Mouse (Mus musculus): ENCODE results near the gene Prss2. TPM values are rescaled to one million over a fixed set of nuclear protein-coding genes. Genes with fewer than 3 reads are reported as not detected.
"Not testable (repeated sequence)": the region's sequence is repeated elsewhere in the genome, so short reads cannot be mapped to it uniquely, and the experiment has no call there.

Gene Prss2
- total RNA-seq, 2 experiments from 2014 or later = not detected

- peak; percentile 57 for ATAC-seq (replicated peaks; ENCODE audit: poor library complexity)
Measured at GRCm38 (mm10) chr6:41554295-41555169, 32.9 kb downstream of the Prss2 start.

GRCm38 (mm10) chr6:41556389-41556788 is 34.8 kb downstream of the Prss2 start:
- no peak for ATAC-seq (replicated peaks; ENCODE audit: poor library complexity)

GRCm38 (mm10) chr6:41557468-41557867 is 35.9 kb downstream of the Prss2 start:
- peak; percentile 66 for ATAC-seq (replicated peaks; ENCODE audit: poor library complexity)

GRCm38 (mm10) chr6:41558271-41558670 is 36.7 kb downstream of the Prss2 start:
- ATAC-seq (replicated peaks; ENCODE audit: poor library complexity) = peak; percentile 63

- ATAC-seq (replicated peaks; ENCODE audit: poor library complexity) = no peak
Measured at GRCm38 (mm10) chr6:41559331-41559730, 37.7 kb downstream of the Prss2 start.

GRCm38 (mm10) chr6:41560273-41560672 is 38.7 kb downstream of the Prss2 start:
- ATAC-seq (replicated peaks; ENCODE audit: poor library complexity) = no peak

GRCm38 (mm10) chr6:41562598-41562997 is 41.0 kb downstream of the Prss2 start:
- no peak for ATAC-seq (replicated peaks; ENCODE audit: poor library complexity)

GRCm38 (mm10) chr6:41563104-41563951 is 41.7 kb downstream of the Prss2 start:
- not testable (repeated sequence) for ATAC-seq (replicated peaks; ENCODE audit: poor library complexity)

GRCm38 (mm10) chr6:41565261-41565660 is 43.7 kb downstream of the Prss2 start:
- no peak for ATAC-seq (replicated peaks; ENCODE audit: poor library complexity)

GRCm38 (mm10) chr6:41566965-41567364 is 45.4 kb downstream of the Prss2 start:
- ATAC-seq (replicated peaks; ENCODE audit: poor library complexity) = no peak

- no peak for ATAC-seq (replicated peaks; ENCODE audit: poor library complexity)
Measured at GRCm38 (mm10) chr6:41569078-41569477, 47.5 kb downstream of the Prss2 start.

Other genes with a start within 250 kb of the Prss2 start
- gene Try4, start 219.5 kb upstream of the Prss2 start, total RNA-seq (2015) = not detected in 2 replicates
- not detected in 2 replicates for gene Try4, start 219.5 kb upstream of the Prss2 start, total RNA-seq (2017)
- not detected in 2 replicates for gene Try5, start 204.9 kb upstream of the Prss2 start, total RNA-seq (2015)
- not detected in 2 replicates for gene Try5, start 204.9 kb upstream of the Prss2 start, total RNA-seq (2017)
- gene Try10, start 167.7 kb upstream of the Prss2 start, total RNA-seq (2015) = 0.22 TPM in 1 of 2 replicates, not detected in the other
- not detected in 2 replicates for gene Try10, start 167.7 kb upstream of the Prss2 start, total RNA-seq (2017)
- not detected in 2 replicates for gene Prss3, start 144.1 kb upstream of the Prss2 start, total RNA-seq (2015)
- gene Prss3, start 144.1 kb upstream of the Prss2 start, total RNA-seq (2017) = not detected in 2 replicates
- gene Gm5771, start 129.4 kb upstream of the Prss2 start, total RNA-seq (2015) = not detected in 2 replicates
- gene Gm5771, start 129.4 kb upstream of the Prss2 start, total RNA-seq (2017) = not detected in 2 replicates
- not detected in 2 replicates for gene Gm10334, start 75.6 kb upstream of the Prss2 start, total RNA-seq (2015)
- not detected in 2 replicates for gene Gm10334, start 75.6 kb upstream of the Prss2 start, total RNA-seq (2017)
- not detected in 2 replicates for gene Prss1, start 62.9 kb upstream of the Prss2 start, total RNA-seq (2015)
- not detected in 2 replicates for gene Prss1, start 62.9 kb upstream of the Prss2 start, total RNA-seq (2017)
- 0.15 and 4.2 TPM in 2 replicates for gene Ephb6, start 83.7 kb downstream of the Prss2 start, total RNA-seq (2015)
- gene Ephb6, start 83.7 kb downstream of the Prss2 start, total RNA-seq (2017) = 1.7 and 2.6 TPM in 2 replicates
- not detected in 2 replicates for gene Trpv6, start 114.6 kb downstream of the Prss2 start, total RNA-seq (2015)
- not detected in 2 replicates for gene Trpv6, start 114.6 kb downstream of the Prss2 start, total RNA-seq (2017)
- gene Trpv5, start 159.0 kb downstream of the Prss2 start, total RNA-seq (2015) = 0.10 TPM in 1 of 2 replicates, not detected in the other
- gene Trpv5, start 159.0 kb downstream of the Prss2 start, total RNA-seq (2017) = not detected in 2 replicates
- gene Llcfc1, start 162.6 kb downstream of the Prss2 start, total RNA-seq (2015) = not detected in 2 replicates
- gene Llcfc1, start 162.6 kb downstream of the Prss2 start, total RNA-seq (2017) = not detected in 2 replicates
- gene Kel, start 182.6 kb downstream of the Prss2 start, total RNA-seq (2015) = 15.2 and 34.6 TPM in 2 replicates
- 4.7 and 9.3 TPM in 2 replicates for gene Kel, start 182.6 kb downstream of the Prss2 start, total RNA-seq (2017)